Mouse (Mus musculus) ovary, postnatal 14 days (tissue): Measurements from ENCODE around the gene Prss41.
"Not testable (repeated sequence)": the region's sequence is repeated elsewhere in the genome, so short reads cannot be mapped to it uniquely, and the experiment has no call there.

Experiments
- DNase-seq: peaks from one replicate; pipeline ENCODE4 v3.0.0; 2022; ENCODE audit warnings: low spot score

The Prss41 gene

GRCm38 (mm10) chr17:23843812-23844273, at the start of gene Prss41, which contains the start of gene Prss32:
Gene Prss41, minus strand, starts transcription at chr17:23844172.
Gene Prss32, plus strand, starts transcription at chr17:23843855.
- DNase-seq = peak; percentile 50

- not testable (repeated sequence) for DNase-seq
These were observed 36.6 kb upstream of the Prss41 start, which contains the start of the genes Dcpp1 and Dcpp2 for GRCm38 (mm10) chr17:23880576-23880975. Gene Dcpp1, plus strand, starts transcription at chr17:23880876. Gene Dcpp2, plus strand, starts transcription at chr17:23880880.

GRCm38 (mm10) chr17:23877166-23877565, 33.2 kb upstream of the Prss41 start:
- DNase-seq = no peak

- DNase-seq = no peak
These were observed 32.8 kb upstream of the Prss41 start for GRCm38 (mm10) chr17:23876741-23877140.

- peak; percentile 38 for DNase-seq
These were observed 30.2 kb upstream of the Prss41 start for GRCm38 (mm10) chr17:23873884-23874856.

- no peak for DNase-seq
These were observed 24.5 kb upstream of the Prss41 start for GRCm38 (mm10) chr17:23868513-23868912.

- no peak for DNase-seq
These were observed 23.8 kb upstream of the Prss41 start, which contains the start of gene Prss21 for GRCm38 (mm10) chr17:23867756-23868155. Gene Prss21, plus strand, starts transcription at chr17:23868056.

- DNase-seq = no peak
These were observed 19.0 kb upstream of the Prss41 start for GRCm38 (mm10) chr17:23862926-23863325.

- no peak for DNase-seq
These were observed 13.9 kb upstream of the Prss41 start for GRCm38 (mm10) chr17:23857913-23858312.

- DNase-seq = no peak
These were observed 13.2 kb upstream of the Prss41 start for GRCm38 (mm10) chr17:23857193-23857592.

GRCm38 (mm10) chr17:23854229-23854765, 10.3 kb upstream of the Prss41 start:
- DNase-seq = no peak

- DNase-seq = peak; percentile 37
These were observed 9.3 kb upstream of the Prss41 start for GRCm38 (mm10) chr17:23853292-23853691.

- DNase-seq = peak; percentile 68
These were observed 7.1 kb upstream of the Prss41 start for GRCm38 (mm10) chr17:23850853-23851749.

GRCm38 (mm10) chr17:23850028-23850427, 6.1 kb upstream of the Prss41 start:
- no peak for DNase-seq

GRCm38 (mm10) chr17:23843141-23843811, 696 bp downstream of the Prss41 start:
- DNase-seq = no peak

- DNase-seq = peak; percentile 50
These were observed 2.8 kb downstream of the Prss41 start for GRCm38 (mm10) chr17:23841145-23841544.

- DNase-seq = no peak
These were observed 7.9 kb downstream of the Prss41 start, which contains the start of gene Prss33 for GRCm38 (mm10) chr17:23836006-23836575. Gene Prss33, minus strand, starts transcription at chr17:23836056.

- no peak for DNase-seq
These were observed 12.8 kb downstream of the Prss41 start for GRCm38 (mm10) chr17:23831201-23831600.

GRCm38 (mm10) chr17:23829064-23829619, 14.8 kb downstream of the Prss41 start, which contains the start of gene Elob:
Gene Elob, minus strand, starts transcription at chr17:23829136.
- DNase-seq = peak; percentile 67

- no peak for DNase-seq
These were observed 15.5 kb downstream of the Prss41 start for GRCm38 (mm10) chr17:23828271-23829001.
